Mouse (Mus musculus): ENCODE data around the gene Dmwd. TPM values are rescaled to one million over a fixed set of nuclear protein-coding genes. Genes with fewer than 3 reads are reported as not detected.

Gene Dmwd
- total RNA-seq (2022): 10 to 100 TPM; 34.9 to 41.8 (median 39.9) TPM

GRCm38 (mm10) chr7:19075723-19076585 is at the start of gene Dmwd:
Gene Dmwd, plus strand, starts transcription at chr7:19076227.
- peak; percentile 82 to 92 for DNase-seq (ENCODE audit: low spot score in 2 of 2)

- no peak for DNase-seq (ENCODE audit: low spot score in 2 of 2)
Observed at GRCm38 (mm10) chr7:19028067-19028466, 48.0 kb upstream of the Dmwd start.

DNA sequence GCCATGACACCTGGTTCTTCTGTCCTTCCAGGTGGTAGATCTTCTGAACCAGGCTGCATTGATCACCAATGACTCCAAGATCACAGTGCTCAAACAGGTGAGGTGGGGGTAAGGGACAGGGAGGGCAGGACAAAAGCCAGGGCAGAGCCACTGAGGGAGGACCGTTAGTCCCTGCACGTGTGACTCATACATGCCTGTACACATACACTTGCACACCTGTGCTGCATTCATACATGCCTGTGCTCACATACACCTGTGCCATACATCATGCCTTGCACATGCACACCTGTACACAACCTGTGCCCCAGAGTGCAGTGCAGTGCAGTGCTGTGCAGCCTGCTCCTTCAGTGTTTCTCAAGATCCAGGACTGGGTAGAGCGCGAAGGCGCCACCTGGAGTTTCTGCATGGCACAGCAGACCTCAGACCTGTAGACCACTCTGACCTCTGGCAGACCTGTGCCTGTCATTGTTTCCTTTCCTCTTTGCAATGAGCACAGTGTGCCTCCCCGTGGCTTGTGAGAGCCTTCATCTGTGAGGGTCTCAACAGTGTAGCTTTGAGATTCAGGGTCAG is 46.9 kb upstream of the Dmwd start:
- peak; percentile 28 to 32 for DNase-seq (ENCODE audit: low spot score in 2 of 2)

DNA sequence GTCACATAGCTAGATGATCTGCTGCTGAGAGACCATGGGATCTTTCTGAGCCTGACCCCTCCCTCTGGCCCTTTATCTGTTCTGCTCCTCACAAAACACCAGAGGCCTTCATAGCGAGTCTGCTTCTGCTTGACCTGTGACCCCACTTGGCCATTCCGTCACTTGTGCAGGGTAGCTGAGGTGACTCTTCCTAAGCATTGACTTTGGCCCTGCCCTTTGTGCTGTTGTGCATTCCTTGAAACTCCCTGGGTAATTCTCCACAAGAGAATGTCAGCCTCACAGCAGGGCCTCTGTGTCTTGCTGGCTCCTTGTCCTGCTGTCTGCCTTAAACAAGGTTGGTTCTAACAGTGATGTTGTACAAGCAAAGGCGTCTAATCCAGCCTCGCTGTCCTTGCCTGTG is 44.4 kb upstream of the Dmwd start:
- no peak for DNase-seq (ENCODE audit: low spot score in 2 of 2)

- DNase-seq (ENCODE audit: low spot score in 2 of 2): no peak
Observed at GRCm38 (mm10) chr7:19044616-19045015, 31.4 kb upstream of the Dmwd start.

GRCm38 (mm10) chr7:19046286-19047069 is 29.5 kb upstream of the Dmwd start:
- peak; percentile 69 to 78 for DNase-seq (ENCODE audit: low spot score in 2 of 2)

GRCm38 (mm10) chr7:19048006-19048527 is 28.0 kb upstream of the Dmwd start:
- DNase-seq (ENCODE audit: low spot score in 2 of 2): no peak

- no peak for DNase-seq (ENCODE audit: low spot score in 2 of 2)
Observed at GRCm38 (mm10) chr7:19049252-19049651, 26.8 kb upstream of the Dmwd start.

DNA sequence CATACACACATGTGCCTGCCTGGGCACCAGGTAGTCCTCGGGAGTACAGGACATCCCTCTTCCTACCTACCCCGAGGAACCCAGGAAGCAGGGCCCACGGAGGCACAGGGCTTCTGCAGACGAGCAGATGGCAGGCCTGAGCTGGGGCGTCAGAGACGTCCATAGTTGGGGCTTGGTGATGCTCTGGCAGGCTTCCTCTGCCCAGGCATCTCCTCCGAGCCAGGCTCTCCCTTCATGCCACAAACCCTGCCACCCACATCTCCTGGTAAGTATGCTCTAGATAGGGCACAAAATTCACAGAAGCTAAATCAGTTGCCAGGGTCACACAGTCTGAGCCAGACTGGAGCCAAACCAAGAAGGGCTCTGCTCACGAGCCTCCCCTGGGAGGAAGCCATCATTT is 25.9 kb upstream of the Dmwd start:
- DNase-seq (ENCODE audit: low spot score in 2 of 2): no peak

DNA sequence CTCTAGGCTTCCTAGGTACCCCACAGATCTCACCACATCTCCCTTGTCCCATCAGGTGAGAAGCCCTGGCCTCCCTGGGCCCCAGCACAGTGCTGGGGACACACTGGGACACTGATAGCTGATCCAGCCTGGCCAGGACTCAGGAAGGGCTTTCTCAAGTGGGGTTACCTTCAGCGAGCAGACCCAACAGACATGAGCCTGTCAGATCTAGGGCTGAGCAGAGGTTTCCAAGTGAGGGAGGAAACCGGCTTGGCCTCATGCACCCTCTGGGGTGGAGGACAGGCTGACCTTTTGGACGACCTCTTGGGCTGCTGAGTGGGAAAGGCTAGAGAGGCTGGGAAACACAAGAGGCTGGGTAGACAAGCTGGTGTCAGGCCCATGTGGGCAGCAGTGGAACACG is 24.9 kb upstream of the Dmwd start:
- DNase-seq (ENCODE audit: low spot score in 2 of 2): no peak

- peak; percentile 70 to 72 for DNase-seq (ENCODE audit: low spot score in 2 of 2)
Observed at GRCm38 (mm10) chr7:19052345-19053135, 23.5 kb upstream of the Dmwd start.

- DNase-seq (ENCODE audit: low spot score in 2 of 2): no peak
Observed at GRCm38 (mm10) chr7:19053136-19053532, 22.9 kb upstream of the Dmwd start.

DNA sequence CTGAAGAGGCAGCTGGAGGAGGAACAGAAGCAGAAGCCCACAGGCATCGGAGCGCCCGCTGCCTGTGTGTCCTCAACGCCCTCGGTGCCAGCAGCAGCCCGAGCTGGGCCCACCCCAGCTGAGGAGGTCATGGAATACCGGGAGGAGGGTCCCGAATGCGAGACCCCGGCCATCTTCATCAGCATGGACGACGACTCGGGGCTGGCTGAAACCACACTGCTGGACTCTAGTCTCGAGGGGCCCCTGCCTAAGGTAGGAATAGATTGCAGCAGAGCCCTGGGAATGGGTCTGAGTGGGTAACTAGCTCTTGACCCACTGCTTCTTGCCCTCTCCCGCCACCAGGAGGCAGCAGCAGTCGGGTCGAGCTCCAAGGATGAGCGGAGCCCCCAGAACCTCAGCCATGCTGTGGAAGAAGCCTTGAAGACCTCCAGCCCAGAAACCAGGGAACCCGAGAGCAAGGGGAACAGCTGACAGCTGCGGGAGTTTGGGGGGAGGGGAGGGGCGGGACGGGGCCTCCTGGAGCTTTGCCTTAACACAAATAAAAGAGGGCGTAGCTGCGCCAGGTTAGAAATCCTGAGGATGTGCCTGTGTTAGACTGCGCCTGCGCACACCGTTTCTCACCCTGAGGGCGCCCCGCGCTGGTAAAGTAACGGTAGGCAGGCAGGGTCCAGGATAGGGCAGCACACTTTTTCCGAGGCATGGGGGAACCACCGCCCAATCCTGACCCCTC is 21.8 kb upstream of the Dmwd start, which contains the start of gene Rsph6a:
Rsph6a (plus strand) TSS at position 644 of the 730 bp plus-strand sequence.
- DNase-seq (ENCODE audit: low spot score in 2 of 2): no peak

DNA sequence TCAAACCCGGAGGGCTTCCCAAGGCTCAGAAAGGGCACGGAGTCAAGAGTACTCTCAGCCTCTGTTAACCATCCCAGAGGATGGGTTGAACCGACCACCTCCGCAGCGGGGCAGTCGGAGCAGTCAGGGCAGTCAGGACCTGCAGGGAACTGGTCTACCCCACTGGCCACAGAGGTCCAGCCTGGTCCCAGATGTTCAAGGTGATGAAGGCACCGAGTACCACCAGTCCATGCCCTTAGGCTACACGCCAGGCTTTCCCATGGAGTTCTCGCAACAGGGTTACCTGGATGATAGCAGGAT is 21.3 kb upstream of the Dmwd start:
- DNase-seq (ENCODE audit: low spot score in 2 of 2): no peak

GRCm38 (mm10) chr7:19055108-19055507 is 20.9 kb upstream of the Dmwd start:
- no peak for DNase-seq (ENCODE audit: low spot score in 2 of 2)

DNA sequence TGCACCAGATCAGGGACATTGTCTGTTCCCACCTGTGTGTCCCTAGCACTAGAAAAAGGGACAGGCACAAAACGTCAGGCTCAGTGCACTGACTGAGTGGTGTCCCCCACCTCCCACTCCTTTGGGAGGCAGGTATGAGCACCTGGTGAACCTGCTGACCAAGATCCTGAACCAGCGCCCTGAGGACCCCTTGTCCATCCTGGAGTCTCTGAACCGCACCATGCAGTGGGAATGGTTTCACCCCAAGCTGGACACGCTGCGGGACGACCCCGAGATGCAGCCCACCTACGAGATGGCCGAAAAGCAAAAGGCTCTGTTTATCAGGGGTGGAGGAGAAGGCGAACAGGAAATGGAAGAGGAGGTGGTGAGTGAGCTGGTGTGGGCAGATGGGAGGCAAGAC is 18.6 kb upstream of the Dmwd start:
- no peak for DNase-seq (ENCODE audit: low spot score in 2 of 2)

DNA sequence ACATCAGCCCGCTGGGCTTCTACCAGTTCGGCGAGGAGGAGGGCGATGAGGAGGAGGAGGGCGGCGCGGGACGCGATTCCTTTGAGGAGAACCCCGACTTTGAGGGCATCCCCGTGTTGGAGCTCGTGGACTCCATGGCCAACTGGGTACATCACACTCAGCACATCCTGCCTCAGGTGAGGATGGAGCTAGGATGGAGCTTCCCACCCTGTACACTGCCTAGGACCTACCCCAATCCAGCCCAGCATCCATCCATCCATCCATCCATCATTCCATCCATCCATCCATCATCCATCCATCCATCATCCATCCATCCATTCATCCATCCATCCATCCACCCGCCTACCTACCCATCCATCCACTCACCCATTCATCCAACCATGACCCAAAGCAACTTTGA is 10.1 kb upstream of the Dmwd start:
- DNase-seq (ENCODE audit: low spot score in 2 of 2): no peak

DNA sequence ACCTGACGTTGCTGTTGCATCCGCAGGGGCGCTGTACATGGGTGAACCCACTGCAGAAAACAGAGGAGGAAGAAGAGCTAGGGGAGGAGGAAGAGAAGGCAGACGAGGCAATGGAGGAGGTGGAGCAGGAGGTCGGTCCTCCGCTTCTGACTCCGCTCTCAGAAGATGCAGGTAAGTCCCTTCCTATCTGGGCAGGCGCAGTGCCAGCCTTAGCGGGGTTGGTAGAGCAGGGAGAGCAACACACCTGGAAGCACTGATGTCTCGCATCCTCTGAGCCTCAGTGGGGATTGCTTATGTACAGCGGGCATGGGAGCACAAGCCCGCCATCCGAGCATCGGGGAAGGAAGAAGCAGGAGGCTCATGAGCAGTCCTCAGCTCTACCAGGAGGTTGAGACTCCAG is 9.0 kb upstream of the Dmwd start:
- DNase-seq (ENCODE audit: low spot score in 2 of 2): no peak

- no peak for DNase-seq (ENCODE audit: low spot score in 2 of 2)
Observed at GRCm38 (mm10) chr7:19067935-19068334, 8.1 kb upstream of the Dmwd start.

GRCm38 (mm10) chr7:19068707-19069106 is 7.3 kb upstream of the Dmwd start:
- DNase-seq (ENCODE audit: low spot score in 2 of 2): peak in 1 of 2 experiments; percentile 58

DNA sequence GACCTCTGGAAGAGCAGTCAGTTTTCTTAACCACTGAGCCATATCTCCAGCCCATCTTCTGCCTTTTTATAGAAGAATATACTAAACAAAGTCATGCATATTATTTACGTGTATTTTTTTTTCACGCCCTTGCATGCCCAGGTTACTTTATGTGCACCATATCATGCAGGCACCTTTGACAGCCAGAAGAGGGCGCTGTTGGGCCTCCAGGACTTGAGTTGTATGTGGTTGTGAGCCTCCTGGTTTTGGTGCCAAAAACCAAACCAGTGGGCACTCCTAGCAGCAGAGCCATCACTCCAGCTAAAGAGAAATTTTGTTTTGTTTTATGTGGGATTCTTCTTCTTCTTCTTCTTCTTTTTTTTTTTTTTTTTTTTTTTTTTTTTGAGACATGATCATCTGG is 6.5 kb upstream of the Dmwd start:
- DNase-seq (ENCODE audit: low spot score in 2 of 2): no peak

Measured in gastrocnemius, adult 8-10 months (tissue).